Mouse (Mus musculus): ENCODE results near the gene Gpn1. TPM values are rescaled to one million over a fixed set of nuclear protein-coding genes. Genes with fewer than 3 reads are reported as not detected.

The Gpn1 gene
- 34.5 and 51.0 TPM in 2 replicates for polyA plus RNA-seq (2021; fragmentation: Nextera tagmentation)
- long read RNA-seq, experiment 1, transcript Gpn1-201 (14 exons, 3,144 nt), result major isoform, 241 of 330 reads
- long read RNA-seq, experiment 1, partial matches to known transcripts, result 7 of 330 reads
- long read RNA-seq, experiment 1, other reads (novel, unspliced or antisense), result 81 of 330 reads
- long read RNA-seq, experiment 2, transcript Gpn1-201 (14 exons, 3,144 nt), result major isoform, 68 of 90 reads
- long read RNA-seq, experiment 2, partial matches to known transcripts, result 7 of 90 reads
- long read RNA-seq, experiment 2, other reads (novel, unspliced or antisense), result 15 of 90 reads

DNA sequence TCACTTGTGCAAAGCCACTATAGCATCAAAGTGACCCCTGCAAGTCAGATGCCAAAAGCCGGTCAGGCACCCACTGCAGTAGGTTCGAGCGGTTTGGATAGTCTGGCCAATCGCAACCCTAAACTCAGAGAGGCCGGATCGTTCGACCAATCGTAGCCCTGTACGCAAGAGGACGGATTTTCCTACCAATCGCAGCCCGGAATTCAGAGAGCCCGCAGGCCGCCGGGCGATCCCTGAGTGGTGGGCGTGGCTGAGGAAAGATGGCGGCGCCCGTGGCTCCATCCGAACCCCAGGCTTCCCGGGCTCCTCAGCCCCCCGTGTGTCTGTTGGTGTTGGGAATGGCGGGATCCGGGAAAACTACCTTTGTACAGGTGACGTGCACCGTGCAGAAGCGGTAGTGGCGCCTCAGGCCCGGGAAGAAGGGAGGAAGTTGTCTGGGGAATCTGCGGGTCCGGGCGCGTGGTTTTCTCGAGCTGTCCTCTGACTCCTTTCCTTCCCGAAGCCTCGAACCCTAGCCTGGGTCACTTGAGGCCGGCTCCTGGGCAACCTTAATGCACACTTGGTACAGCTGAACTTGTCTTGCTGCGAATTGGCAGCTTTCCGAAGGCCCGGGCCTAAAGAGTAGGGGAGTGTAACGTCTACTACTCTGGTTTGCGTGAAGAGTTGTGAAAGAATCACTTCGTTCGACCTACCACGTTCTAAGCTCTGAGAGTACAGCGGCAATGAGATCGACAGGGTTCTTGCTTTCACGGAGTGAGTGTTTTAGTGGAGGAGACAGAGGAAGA is at the start of gene Gpn1:
Gpn1 (plus strand) TSS at position 229 of the 785 bp plus-strand sequence.

DNA sequence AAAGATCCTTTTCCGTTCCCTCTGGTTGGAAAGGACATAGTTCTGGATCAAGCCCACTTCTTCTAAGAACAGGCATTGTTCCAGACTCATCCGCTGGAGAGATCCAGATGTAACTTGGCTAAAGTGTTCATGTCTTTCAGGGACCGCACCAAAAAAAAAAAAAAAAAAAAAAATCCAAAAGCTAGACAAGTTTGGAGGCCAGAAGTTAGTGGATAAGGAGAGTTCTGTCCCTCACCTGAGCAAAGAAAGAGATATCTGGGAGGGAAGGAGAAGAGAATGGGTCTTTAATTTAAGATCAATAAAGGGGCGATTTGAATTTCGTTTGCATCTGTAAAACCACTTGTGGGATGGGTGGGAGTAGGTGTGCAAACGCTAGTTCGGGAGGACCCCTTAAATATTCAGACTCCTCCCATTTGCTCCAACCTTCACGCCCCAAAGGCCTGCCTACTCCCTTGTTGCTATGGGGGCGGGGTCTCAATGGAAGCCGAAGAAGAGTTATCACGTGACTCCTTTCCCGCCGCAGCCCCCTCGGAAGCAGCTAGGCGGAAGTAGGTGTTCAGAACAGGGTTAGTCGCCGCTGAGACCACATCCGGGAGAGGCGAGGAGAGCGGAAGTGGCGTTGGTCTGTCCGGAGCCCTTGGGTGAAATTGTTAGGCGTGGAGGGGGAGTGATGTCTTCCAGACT is 42.5 kb upstream of the Gpn1 start, which contains the start of gene Zfp512:
Zfp512 (plus strand) TSS at position 554 of the 684 bp plus-strand sequence.

DNA sequence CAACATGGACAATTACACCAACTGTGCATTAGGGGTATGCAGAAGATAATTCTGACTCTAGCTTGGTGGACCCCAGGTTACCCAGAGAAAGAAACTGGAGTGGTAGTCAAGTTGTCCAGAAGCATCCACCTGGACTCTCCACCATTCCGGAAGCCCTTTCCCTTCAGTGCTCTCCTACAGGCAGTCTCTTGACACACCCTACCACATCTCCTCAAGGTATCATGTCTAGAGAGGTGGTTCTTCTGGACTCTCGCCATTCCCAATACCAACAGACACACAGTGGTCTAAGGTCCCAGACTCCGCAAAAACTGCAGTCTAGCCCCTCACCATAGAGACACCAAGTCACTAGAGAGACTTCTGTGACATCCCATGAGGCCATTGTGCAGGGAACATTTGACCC is 9.1 kb upstream of the Gpn1 start, which contains the start of gene 4930548H24Rik:
4930548H24Rik (plus strand) TSS at position 301 of the 400 bp plus-strand sequence.

DNA sequence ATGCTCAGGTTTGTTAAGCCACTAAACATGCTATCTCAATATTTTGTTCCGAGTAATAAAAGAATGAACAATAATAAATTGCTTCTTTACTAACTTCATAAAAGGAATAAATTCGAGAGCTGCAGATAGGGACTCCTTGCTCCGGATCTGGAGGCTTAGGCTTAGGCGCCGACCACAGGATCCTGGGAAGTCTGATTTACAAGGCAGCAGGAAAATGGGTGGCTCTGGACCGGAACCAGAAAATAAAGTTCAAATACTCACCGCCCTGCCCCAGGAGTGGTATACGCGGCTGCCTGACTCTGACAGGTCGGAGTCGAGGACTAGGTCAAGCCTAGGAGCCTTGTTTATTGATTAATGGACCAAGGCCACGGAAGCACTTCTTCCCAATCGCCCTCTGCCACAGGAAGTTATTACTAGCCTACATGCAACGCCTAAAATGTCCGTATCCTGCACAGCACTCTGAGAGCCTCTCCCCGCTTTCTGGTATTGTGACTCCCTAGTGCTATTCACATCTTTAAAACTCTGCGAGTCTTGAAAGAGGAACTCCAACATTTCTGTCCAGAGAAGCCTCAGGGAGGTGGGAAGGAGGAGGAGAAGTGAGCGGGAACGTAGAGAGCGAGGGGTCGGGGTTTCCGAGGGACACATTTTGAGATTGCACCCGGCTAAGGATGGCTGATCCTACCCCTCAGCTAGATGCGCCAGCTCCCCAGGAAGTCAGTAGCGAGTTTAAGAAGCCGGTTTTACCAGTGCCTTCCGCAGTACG is 32.0 kb downstream of the Gpn1 start, which contains the start of gene Slc4a1ap:
Slc4a1ap (plus strand) TSS at position 642 of the 763 bp plus-strand sequence.

DNA sequence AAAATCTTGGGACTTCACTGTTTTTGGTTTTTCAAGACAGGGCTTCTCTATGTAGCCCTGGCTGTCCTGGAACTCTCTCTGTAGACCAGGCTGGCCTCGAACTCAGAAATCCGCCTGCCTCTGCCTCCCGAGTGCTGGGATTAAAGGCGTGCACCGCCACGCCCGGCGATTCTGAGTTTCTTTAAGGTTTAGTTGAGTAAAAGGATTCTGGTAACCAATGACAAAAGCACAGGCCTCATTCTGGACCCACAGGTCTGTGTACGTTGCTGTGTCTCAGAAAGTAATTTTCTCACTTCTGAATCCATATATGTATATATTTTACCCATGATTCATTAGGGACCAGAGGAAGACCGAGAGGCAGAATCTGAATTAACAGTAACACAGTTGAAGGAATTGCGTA is 33.2 kb downstream of the Gpn1 start, which contains the start of gene Supt7l:
Supt7l (minus strand) TSS at position 101 of the 400 bp plus-strand sequence.

Other genes starting within 250 kb of the Gpn1 start
- 0.58 and 0.74 TPM in 2 replicates for gene Krtcap3, start 243.1 kb upstream of the Gpn1 start, polyA plus RNA-seq (2021; fragmentation: Nextera tagmentation)
- gene Ift172, start 203.6 kb upstream of the Gpn1 start, polyA plus RNA-seq (2021; fragmentation: Nextera tagmentation), result 12.5 and 12.6 TPM in 2 replicates
- gene Fndc4, start 198.7 kb upstream of the Gpn1 start, polyA plus RNA-seq (2021; fragmentation: Nextera tagmentation), result 60.3 and 108 TPM in 2 replicates
- not detected in 2 replicates for gene Gckr, start 197.3 kb upstream of the Gpn1 start, polyA plus RNA-seq (2021; fragmentation: Nextera tagmentation)
- gene Zfp512, start 42.3 kb upstream of the Gpn1 start, polyA plus RNA-seq (2021; fragmentation: Nextera tagmentation), result 20.0 and 27.1 TPM in 2 replicates
- gene 4930548H24Rik, start 9.0 kb upstream of the Gpn1 start, polyA plus RNA-seq (2021; fragmentation: Nextera tagmentation), result not detected in 2 replicates
- 13.1 and 14.3 TPM in 2 replicates for gene Slc4a1ap, start 32.3 kb downstream of the Gpn1 start, polyA plus RNA-seq (2021; fragmentation: Nextera tagmentation)
- 9.0 and 10.8 TPM in 2 replicates for gene Supt7l, start 33.1 kb downstream of the Gpn1 start, polyA plus RNA-seq (2021; fragmentation: Nextera tagmentation)
- gene Mrpl33, start 102.2 kb downstream of the Gpn1 start, polyA plus RNA-seq (2021; fragmentation: Nextera tagmentation), result 276 and 315 TPM in 2 replicates
- 2.5 and 2.8 TPM in 2 replicates for gene Rbks, start 202.9 kb downstream of the Gpn1 start, polyA plus RNA-seq (2021; fragmentation: Nextera tagmentation)
- gene Babam2, start 202.9 kb downstream of the Gpn1 start, polyA plus RNA-seq (2021; fragmentation: Nextera tagmentation), result 71.6 and 74.9 TPM in 2 replicates

Data from left cerebral cortex, adult 6 months (tissue).